Mouse (Mus musculus) CH12F3 (cell line): ENCODE data around the gene Tbxas1.

Experiments used
- in situ Hi-C: fragments of 300-500 bp; cut with MboI; formaldehyde crosslinking; loops from 2 replicates; pipeline ENCODE4 v1.14.3; 2020; ENCODE audit warnings: low sequenced_read_pairs

Gene Tbxas1

GRCm38 (mm10) chr6:38920141-38920540, 44.9 kb downstream of the Tbxas1 start:
- in situ Hi-C loops, result no loop called here

GRCm38 (mm10) chr6:38921095-38921809, 46.0 kb downstream of the Tbxas1 start:
- in situ Hi-C loops, result no loop called here

GRCm38 (mm10) chr6:38921810-38922116, 46.6 kb downstream of the Tbxas1 start:
- in situ Hi-C loops, result no loop called here

GRCm38 (mm10) chr6:38922517-38922916, 47.3 kb downstream of the Tbxas1 start:
- in situ Hi-C loops, result no loop called here

GRCm38 (mm10) chr6:38923450-38923849, 48.2 kb downstream of the Tbxas1 start:
- in situ Hi-C loops, result no loop called here

- in situ Hi-C loops, result no loop called here
Observed at GRCm38 (mm10) chr6:38923870-38924817, 48.9 kb downstream of the Tbxas1 start.

- in situ Hi-C loops, result no loop called here
Observed at GRCm38 (mm10) chr6:38925719-38926118, 50.5 kb downstream of the Tbxas1 start.

- in situ Hi-C loops, result no loop called here
Observed at GRCm38 (mm10) chr6:38926135-38926962, 51.1 kb downstream of the Tbxas1 start.

- in situ Hi-C loops, result no loop called here
Observed at GRCm38 (mm10) chr6:38926963-38927361, 51.8 kb downstream of the Tbxas1 start.

GRCm38 (mm10) chr6:38928489-38928888, 53.3 kb downstream of the Tbxas1 start:
- in situ Hi-C loops, result no loop called here

- in situ Hi-C loops, result no loop called here
Observed at GRCm38 (mm10) chr6:38936009-38936408, 60.8 kb downstream of the Tbxas1 start.

GRCm38 (mm10) chr6:38938421-38938820, 63.2 kb downstream of the Tbxas1 start:
- in situ Hi-C loops, result no loop called here

- in situ Hi-C loops, result no loop called here
Observed at GRCm38 (mm10) chr6:38939096-38939495, 63.9 kb downstream of the Tbxas1 start.

GRCm38 (mm10) chr6:38941016-38941415, 65.8 kb downstream of the Tbxas1 start:
- in situ Hi-C loops, result no loop called here

- in situ Hi-C loops, result no loop called here
Observed at GRCm38 (mm10) chr6:38942771-38943170, 67.6 kb downstream of the Tbxas1 start.

- in situ Hi-C loops, result no loop called here
Observed at GRCm38 (mm10) chr6:38944392-38944791, 69.2 kb downstream of the Tbxas1 start.

GRCm38 (mm10) chr6:38944826-38945225, 69.6 kb downstream of the Tbxas1 start:
- in situ Hi-C loops, result no loop called here

GRCm38 (mm10) chr6:38945681-38946080, 70.5 kb downstream of the Tbxas1 start:
- in situ Hi-C loops, result no loop called here

GRCm38 (mm10) chr6:38947282-38947681, 72.1 kb downstream of the Tbxas1 start:
- in situ Hi-C loops, result no loop called here

- in situ Hi-C loops, result no loop called here
Observed at GRCm38 (mm10) chr6:38949683-38950161, 74.5 kb downstream of the Tbxas1 start.

GRCm38 (mm10) chr6:38950341-38950740, 75.1 kb downstream of the Tbxas1 start:
- in situ Hi-C loops, result no loop called here
